Mouse (Mus musculus) mature B cell (primary cell): ENCODE results near the gene Mapk10.

Experiments
- in situ Hi-C: fragments of 300-500 bp; cut with MboI; formaldehyde crosslinking; loops from 2 replicates; pipeline ENCODE4 v1.14.3; 2019

Gene Mapk10

GRCm38 (mm10) chr5:103164022-103164421 is 47.1 kb downstream of the Mapk10 start:
- in situ Hi-C loops: no loop called here

GRCm38 (mm10) chr5:103161574-103161973 is 49.6 kb downstream of the Mapk10 start:
- in situ Hi-C loops: no loop called here

GRCm38 (mm10) chr5:103161196-103161540 is 50.0 kb downstream of the Mapk10 start:
- in situ Hi-C loops: no loop called here

- in situ Hi-C loops: no loop called here
Observed at GRCm38 (mm10) chr5:103160314-103161195, 50.6 kb downstream of the Mapk10 start.

GRCm38 (mm10) chr5:103140935-103141334 is 70.2 kb downstream of the Mapk10 start:
- in situ Hi-C loops: no loop called here

GRCm38 (mm10) chr5:103134839-103135238 is 76.3 kb downstream of the Mapk10 start:
- in situ Hi-C loops: no loop called here

- in situ Hi-C loops: no loop called here
Observed at GRCm38 (mm10) chr5:103133626-103134025, 77.5 kb downstream of the Mapk10 start.

- in situ Hi-C loops: no loop called here
Observed at GRCm38 (mm10) chr5:103132814-103133213, 78.3 kb downstream of the Mapk10 start.

- in situ Hi-C loops: no loop called here
Observed at GRCm38 (mm10) chr5:103119618-103120017, 91.5 kb downstream of the Mapk10 start.

- in situ Hi-C loops: no loop called here
Observed at GRCm38 (mm10) chr5:103115571-103115970, 95.6 kb downstream of the Mapk10 start.

GRCm38 (mm10) chr5:103112471-103112870 is 98.7 kb downstream of the Mapk10 start:
- in situ Hi-C loops: no loop called here

- in situ Hi-C loops: no loop called here
Observed at GRCm38 (mm10) chr5:103109409-103109808, 101.7 kb downstream of the Mapk10 start.

GRCm38 (mm10) chr5:103105441-103106414 is 105.4 kb downstream of the Mapk10 start:
- in situ Hi-C loops: no loop called here

- in situ Hi-C loops: no loop called here
Observed at GRCm38 (mm10) chr5:103104082-103104481, 107.1 kb downstream of the Mapk10 start.

GRCm38 (mm10) chr5:103102876-103103393 is 108.2 kb downstream of the Mapk10 start:
- in situ Hi-C loops: no loop called here

- in situ Hi-C loops: no loop called here
Observed at GRCm38 (mm10) chr5:103102176-103102575, 109.0 kb downstream of the Mapk10 start.

- in situ Hi-C loops: no loop called here
Observed at GRCm38 (mm10) chr5:103094166-103094565, 117.0 kb downstream of the Mapk10 start.

- in situ Hi-C loops: no loop called here
Observed at GRCm38 (mm10) chr5:103085844-103086243, 125.3 kb downstream of the Mapk10 start.

GRCm38 (mm10) chr5:103075451-103075850 is 135.7 kb downstream of the Mapk10 start:
- in situ Hi-C loops: no loop called here

GRCm38 (mm10) chr5:103072200-103072825 is 138.8 kb downstream of the Mapk10 start:
- in situ Hi-C loops: no loop called here

GRCm38 (mm10) chr5:103071006-103071612 is 140.0 kb downstream of the Mapk10 start:
- in situ Hi-C loops: no loop called here
